Mouse (Mus musculus): ENCODE results near the gene Kcnk10. TPM values are rescaled to one million over a fixed set of nuclear protein-coding genes. Genes with fewer than 3 reads are reported as not detected.
A peak's percentile ranks its signal among the peaks of the same experiment; 100 is the strongest.
"Not testable (repeated sequence)": the region's sequence is repeated elsewhere in the genome, so short reads cannot be mapped to it uniquely, and the experiment has no call there.

Kcnk10 gene
- polyA plus RNA-seq (2012; rRNA removed), result 0.01 and 0.08 TPM in 2 replicates

GRCm38 (mm10) chr12:98577861-98578360 is at the start of gene Kcnk10:
Gene Kcnk10 (minus strand): TSS chr12:98578310.
- TF ChIP-seq POLR2A (IDR thresholded peaks at IDR 0.05; ENCODE audit: borderline replicate concordance, extremely low read depth, low read depth, low read length) (no peak), CTCF (IDR thresholded peaks at IDR 0.05; ENCODE audit: insufficient read depth, low read length) (no peak)
- DNase-seq, result no peak
- no peaks in the 10 kb centered on the region for H3K4me1 ChIP-seq (ENCODE audit: control insufficient read depth, insufficient read depth, low read length)
- H3K4me3 ChIP-seq (replicated peaks; ENCODE audit: extremely low read depth, low read depth, low read length), result no peak within 1 kb of the TSS
- 2% methylated on average over 22 of the region's 22 CpGs for WGBS

DNA sequence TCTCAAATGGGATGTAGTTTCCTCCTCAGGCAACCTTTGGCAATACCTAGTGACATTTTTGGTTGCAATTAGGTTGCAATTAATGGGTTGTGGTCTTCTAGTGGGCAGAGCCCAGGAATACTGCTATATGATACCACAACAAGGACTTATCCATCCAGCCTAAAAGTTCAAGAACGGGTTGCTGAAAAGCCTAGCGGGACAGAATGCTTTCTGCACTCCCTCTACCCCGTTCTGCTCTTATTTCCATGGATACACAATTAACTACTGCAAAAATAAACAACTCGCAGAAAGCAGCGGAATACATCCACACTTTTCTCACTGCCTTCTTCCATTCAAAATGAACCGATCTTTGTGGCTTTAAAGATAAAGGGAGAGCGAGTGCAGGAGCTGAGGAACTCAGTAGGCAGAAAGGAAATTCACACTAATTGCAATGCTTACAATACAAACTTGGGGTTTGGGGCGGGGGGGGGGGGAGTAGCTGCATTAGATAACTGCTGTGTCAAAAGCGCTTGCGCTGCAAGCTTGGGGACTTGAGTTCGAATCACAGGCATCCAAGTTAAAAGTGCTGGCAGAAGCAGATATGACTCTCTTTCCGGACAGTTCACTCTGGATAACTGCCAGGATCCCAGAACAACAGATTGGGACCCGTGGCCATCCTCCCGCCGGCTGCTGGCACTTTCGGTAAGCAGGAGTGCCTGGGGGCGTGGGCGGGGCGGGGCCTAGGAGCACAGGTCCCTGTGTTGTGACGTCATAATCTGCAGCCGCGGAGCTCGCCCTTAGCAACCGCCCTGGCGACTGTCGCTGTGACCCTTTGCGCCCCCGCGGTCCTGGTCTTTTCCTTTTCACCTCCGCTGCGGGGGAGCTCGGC is 49.5 kb upstream of the Kcnk10 start, which contains the start of gene Spata7:
Gene Spata7 (plus strand): TSS at position 766 of the 868 bp plus-strand sequence.
- TF ChIP-seq CTCF (IDR thresholded peaks at IDR 0.05; ENCODE audit: insufficient read depth, low read length), result no peak
- TF ChIP-seq POLR2A (IDR thresholded peaks at IDR 0.05; ENCODE audit: borderline replicate concordance, extremely low read depth, low read depth, low read length), result no peak
- Histone ChIP-seq H3K4me3 (replicated peaks; ENCODE audit: extremely low read depth, low read depth, low read length) (peak within 1 kb of the TSS; percentile 90), H3K4me1 (ENCODE audit: control insufficient read depth, insufficient read depth, low read length) (no peaks in the 10 kb centered on the region)
- peak; percentile 77 for DNase-seq
- WGBS, result 1% methylated on average over 32 of the region's 32 CpGs

- not testable (repeated sequence) for H3K4me1 ChIP-seq (ENCODE audit: control insufficient read depth, insufficient read depth, low read length); DNase-seq; H3K4me3 ChIP-seq (replicated peaks; ENCODE audit: extremely low read depth, low read depth, low read length)
- WGBS, result 82% methylated on average over 10 of the region's 10 CpGs
These were observed 45.2 kb upstream of the Kcnk10 start for GRCm38 (mm10) chr12:98623266-98623665.

DNA sequence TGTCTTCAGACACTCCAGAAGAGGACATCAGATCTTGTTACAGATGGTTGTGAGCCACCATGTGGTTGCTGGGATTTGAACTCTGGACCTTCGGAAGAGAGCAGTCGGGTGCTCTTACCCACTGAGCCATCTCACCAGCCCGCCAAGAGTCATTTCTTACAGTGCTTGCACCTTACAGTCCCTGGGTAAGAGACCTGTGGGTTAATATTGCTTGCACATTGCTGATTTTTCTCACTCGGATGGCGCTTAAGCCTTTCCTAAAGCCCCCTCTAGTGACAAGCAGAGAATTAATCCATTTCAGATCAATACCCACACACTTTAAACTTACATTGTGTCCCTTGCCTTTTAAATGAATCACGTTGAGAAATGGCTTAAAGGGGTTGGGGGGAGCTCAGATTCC is 42.8 kb upstream of the Kcnk10 start:
- not testable (repeated sequence) for DNase-seq; H3K4me1 ChIP-seq (ENCODE audit: control insufficient read depth, insufficient read depth, low read length); H3K4me3 ChIP-seq (replicated peaks; ENCODE audit: extremely low read depth, low read depth, low read length)
- WGBS, result 45% methylated on average over 6 of the region's 6 CpGs

DNA sequence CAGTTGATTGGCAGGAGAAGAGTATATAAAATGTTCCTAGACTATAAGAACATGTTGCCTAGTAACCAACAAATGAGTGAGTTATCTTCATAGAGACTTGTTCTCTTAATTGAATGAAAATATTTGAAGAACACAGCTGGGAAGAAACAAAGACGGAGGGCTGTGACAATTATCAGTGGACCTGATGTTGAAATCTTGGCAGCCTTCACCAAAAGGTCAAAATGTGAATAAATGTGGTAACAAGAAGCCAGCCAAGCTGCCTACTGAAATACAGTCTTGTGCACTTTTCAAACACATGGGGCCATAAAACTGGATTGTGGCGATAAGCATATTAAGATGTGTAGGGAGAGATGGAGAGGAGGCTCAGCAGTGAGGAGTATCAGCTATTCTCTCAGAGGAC is 41.4 kb upstream of the Kcnk10 start:
- no peak for DNase-seq
- Histone ChIP-seq H3K4me1 (ENCODE audit: control insufficient read depth, insufficient read depth, low read length) (no peaks in the 10 kb centered on the region), H3K4me3 (replicated peaks; ENCODE audit: extremely low read depth, low read depth, low read length) (no peak overlapping the region)
- TF ChIP-seq POLR2A (IDR thresholded peaks at IDR 0.05; ENCODE audit: borderline replicate concordance, extremely low read depth, low read depth, low read length) (no peak), CTCF (IDR thresholded peaks at IDR 0.05; ENCODE audit: insufficient read depth, low read length) (no peak)
- 54% methylated on average over 2 of the region's 2 CpGs for WGBS

DNA sequence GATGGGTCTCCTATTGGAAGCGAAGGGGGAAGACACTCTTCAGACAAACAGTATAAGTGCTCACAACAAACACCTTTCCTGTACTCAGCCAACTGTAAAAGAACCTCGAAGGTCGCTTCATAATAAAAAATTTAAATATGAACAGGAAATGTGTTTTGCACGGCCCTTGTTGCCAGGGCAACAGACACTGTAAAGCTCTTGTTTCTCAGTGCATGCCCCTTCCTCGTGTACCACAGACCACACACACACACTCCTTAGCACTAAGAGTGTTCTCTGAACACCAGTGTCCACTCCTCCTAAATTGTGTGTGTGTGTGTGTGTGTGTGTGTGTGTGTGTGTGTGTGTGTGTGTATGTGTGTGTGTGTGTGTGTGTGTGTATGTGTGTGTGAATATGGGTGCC is 37.6 kb upstream of the Kcnk10 start:
- no peak overlapping the region for H3K4me3 ChIP-seq (replicated peaks; ENCODE audit: extremely low read depth, low read depth, low read length)
- TF ChIP-seq CTCF (IDR thresholded peaks at IDR 0.05; ENCODE audit: insufficient read depth, low read length) (no peak), POLR2A (IDR thresholded peaks at IDR 0.05; ENCODE audit: borderline replicate concordance, extremely low read depth, low read depth, low read length) (no peak)
- WGBS, result 26% methylated on average over 5 of the region's 5 CpGs
- no peak for DNase-seq
- H3K4me1 ChIP-seq (ENCODE audit: control insufficient read depth, insufficient read depth, low read length), result no peaks in the 10 kb centered on the region

GRCm38 (mm10) chr12:98614910-98615508 is 36.9 kb upstream of the Kcnk10 start:
- no peak for TF ChIP-seq CTCF (IDR thresholded peaks at IDR 0.05; ENCODE audit: insufficient read depth, low read length)
- TF ChIP-seq POLR2A (IDR thresholded peaks at IDR 0.05; ENCODE audit: borderline replicate concordance, extremely low read depth, low read depth, low read length), result no peak
- H3K4me1 ChIP-seq (ENCODE audit: control insufficient read depth, insufficient read depth, low read length), result no peaks in the 10 kb centered on the region
- DNase-seq, result no peak
- 72% methylated on average over 3 of the region's 3 CpGs for WGBS
- H3K4me3 ChIP-seq (replicated peaks; ENCODE audit: extremely low read depth, low read depth, low read length), result no peak overlapping the region

GRCm38 (mm10) chr12:98610341-98610740 is 32.2 kb upstream of the Kcnk10 start:
- DNase-seq, result no peak
- H3K4me3 ChIP-seq (replicated peaks; ENCODE audit: extremely low read depth, low read depth, low read length), result no peak overlapping the region
- no peak for TF ChIP-seq POLR2A (IDR thresholded peaks at IDR 0.05; ENCODE audit: borderline replicate concordance, extremely low read depth, low read depth, low read length)
- no peak for TF ChIP-seq CTCF (IDR thresholded peaks at IDR 0.05; ENCODE audit: insufficient read depth, low read length)
- no peaks in the 10 kb centered on the region for H3K4me1 ChIP-seq (ENCODE audit: control insufficient read depth, insufficient read depth, low read length)
- 59% methylated on average over 3 of the region's 3 CpGs for WGBS

DNA sequence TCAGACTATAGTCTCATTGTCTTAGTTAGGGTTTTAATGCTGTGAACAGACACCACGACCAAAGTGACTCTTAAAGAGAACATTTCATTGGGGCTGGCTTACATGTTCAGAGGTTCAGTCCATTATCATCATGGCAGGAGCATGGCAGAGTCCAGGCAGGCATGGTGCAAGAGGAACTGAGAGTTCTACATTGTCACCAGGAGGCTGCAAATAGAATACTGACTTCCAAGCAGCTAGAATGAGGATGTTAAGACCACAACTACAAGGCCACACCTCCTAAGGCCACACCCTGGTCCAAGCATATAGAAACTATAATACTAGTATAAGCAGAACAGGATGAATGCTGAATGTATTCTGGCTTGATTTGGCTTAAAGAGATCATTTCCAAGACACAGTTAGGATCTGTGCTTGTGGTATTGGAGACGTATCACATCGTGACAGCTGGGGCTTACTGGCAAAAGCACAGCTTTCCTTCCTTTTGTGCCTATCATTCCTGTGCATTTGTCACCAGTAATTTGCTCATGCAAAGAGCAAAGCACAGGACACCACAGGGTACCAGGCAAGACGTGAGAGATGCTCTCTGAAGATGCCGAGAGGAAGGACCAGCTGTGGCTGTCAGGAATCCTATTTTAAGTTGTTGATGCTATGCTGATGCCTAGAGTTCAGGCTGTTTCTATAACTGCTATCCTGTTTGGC is 28.6 kb upstream of the Kcnk10 start:
- WGBS, result 66% methylated on average over 5 of the region's 5 CpGs
- TF ChIP-seq POLR2A (IDR thresholded peaks at IDR 0.05; ENCODE audit: borderline replicate concordance, extremely low read depth, low read depth, low read length) (no peak), CTCF (IDR thresholded peaks at IDR 0.05; ENCODE audit: insufficient read depth, low read length) (no peak)
- no peaks in the 10 kb centered on the region for H3K4me1 ChIP-seq (ENCODE audit: control insufficient read depth, insufficient read depth, low read length)
- DNase-seq, result no peak
- H3K4me3 ChIP-seq (replicated peaks; ENCODE audit: extremely low read depth, low read depth, low read length), result no peak overlapping the region

All from lung, adult 2 months (tissue).